Mouse (Mus musculus) megakaryocyte, adult 5-6 weeks (primary cell): Measurements from ENCODE around the gene Rps12-ps3. TPM values are rescaled to one million over a fixed set of nuclear protein-coding genes. Genes with fewer than 3 reads are reported as not detected.

Experiments used
- ATAC-seq: 2 replicates; pipeline ENCODE4 v1.8.0; 2016; ENCODE audit warnings: mild to moderate bottlenecking, inconsistent platforms; ENCODE audit not compliant: poor library complexity, severe bottlenecking
- total RNA-seq, 2 experiments: library from RNA; stranded (forward) in 1 of 2; stranded (reverse) in 1 of 2; fragments of 153-499, 151-499 nt in 1 of 2; fragments of 221-1000, 200-1000 nt in 1 of 2; gene quantifications; 2 replicates each; pipeline versions ENCODE4 v1.2.3 to v1.2.4; 2015 to 2017

The Rps12-ps3 gene
- total RNA-seq (2015) (585 and 699 TPM in 2 replicates), total RNA-seq (2017) (550 and 766 TPM in 2 replicates)

GRCm38 (mm10) chr19:59321990-59322389 is at the start of gene Rps12-ps3:
Rps12-ps3 (plus strand) TSS chr19:59322290.
- no peak for ATAC-seq

DNA sequence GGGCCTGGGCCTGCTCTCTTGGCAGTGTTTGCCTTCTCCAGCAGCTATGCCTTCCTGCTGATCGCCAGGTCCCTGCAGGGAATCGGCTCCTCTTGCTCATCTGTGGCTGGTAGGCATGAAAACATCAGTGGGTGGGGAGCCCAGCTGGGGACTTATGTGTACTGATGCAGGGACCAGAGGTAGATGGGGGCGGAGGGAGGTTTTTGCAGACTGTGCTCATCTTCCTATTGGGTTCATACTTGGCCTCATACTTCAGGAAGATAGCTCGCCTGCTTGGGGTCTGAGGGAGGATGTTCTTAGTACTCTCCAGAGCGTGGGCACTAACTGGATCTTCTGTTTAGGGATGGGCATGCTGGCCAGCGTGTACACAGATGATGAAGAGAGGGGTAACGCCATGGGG is 48.9 kb upstream of the Rps12-ps3 start:
- no peak for ATAC-seq

DNA sequence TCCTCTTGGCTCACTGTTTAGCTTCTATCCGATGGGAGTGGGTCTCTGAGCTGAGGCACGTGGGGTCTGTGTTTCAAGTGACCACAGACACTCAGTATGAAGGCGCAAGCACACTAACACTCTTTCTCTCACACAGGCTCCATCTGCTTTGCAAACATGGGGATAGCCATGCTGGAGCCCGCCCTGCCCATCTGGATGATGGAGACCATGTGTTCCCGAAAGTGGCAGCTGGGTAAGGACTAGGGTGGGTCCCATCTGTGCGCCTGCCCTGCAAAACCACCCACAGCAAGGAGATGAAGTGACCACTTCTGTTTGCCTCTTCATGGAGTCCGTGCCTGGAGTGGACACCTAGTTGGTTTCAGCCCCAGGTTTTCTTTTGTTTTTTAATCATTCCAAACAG is 45.7 kb upstream of the Rps12-ps3 start:
- no peak for ATAC-seq

DNA sequence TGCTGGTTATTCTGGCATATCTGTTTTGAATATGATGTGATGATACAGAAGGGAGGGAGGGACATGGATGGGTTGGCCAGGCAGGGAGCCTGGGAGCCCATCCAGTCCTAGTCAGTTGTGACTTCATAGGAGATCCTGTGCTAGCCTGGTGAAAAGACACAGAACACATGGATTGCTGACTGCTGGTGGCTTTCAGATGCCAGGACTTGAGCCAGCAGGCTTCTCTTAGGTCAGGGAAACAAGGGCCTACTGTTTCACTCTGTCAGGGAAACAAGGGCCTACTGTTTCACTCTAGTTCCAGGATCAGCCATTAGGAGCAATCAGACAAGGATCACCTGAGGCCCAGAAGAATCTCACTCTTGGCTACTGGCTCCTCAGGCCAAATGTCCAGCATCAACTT is 41.2 kb upstream of the Rps12-ps3 start:
- no peak for ATAC-seq

GRCm38 (mm10) chr19:59282001-59282400 is 40.1 kb upstream of the Rps12-ps3 start:
- no peak for ATAC-seq

- no peak for ATAC-seq
Measured at GRCm38 (mm10) chr19:59289042-59289441, 33.0 kb upstream of the Rps12-ps3 start.

- ATAC-seq = no peak
Measured at GRCm38 (mm10) chr19:59289811-59290210, 32.3 kb upstream of the Rps12-ps3 start.

GRCm38 (mm10) chr19:59292183-59292839 is 29.8 kb upstream of the Rps12-ps3 start:
- ATAC-seq = no peak

- ATAC-seq = no peak
Measured at GRCm38 (mm10) chr19:59315308-59315707, 6.8 kb upstream of the Rps12-ps3 start.

GRCm38 (mm10) chr19:59316571-59316970 is 5.5 kb upstream of the Rps12-ps3 start:
- no peak for ATAC-seq

GRCm38 (mm10) chr19:59330816-59331225 is 8.7 kb downstream of the Rps12-ps3 start:
- no peak for ATAC-seq

DNA sequence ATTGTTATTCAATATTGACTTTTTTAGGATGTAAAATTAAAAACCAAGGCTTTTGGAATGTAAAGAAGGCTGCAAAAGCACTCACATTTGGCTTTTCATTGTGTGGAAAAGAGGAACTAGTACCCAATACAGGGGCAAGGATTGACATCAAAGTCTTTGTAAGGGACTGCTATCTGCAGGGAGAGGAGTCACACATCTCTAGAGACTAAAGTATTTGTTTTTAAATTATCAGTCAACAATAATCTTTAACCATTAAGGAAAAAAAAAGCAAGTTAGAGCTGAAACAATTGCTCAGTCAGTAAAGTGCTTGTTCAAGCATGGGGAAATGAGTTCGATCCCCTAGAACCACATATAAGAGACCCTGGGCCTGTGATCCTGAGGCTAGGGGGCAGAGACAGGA is 14.6 kb downstream of the Rps12-ps3 start:
- ATAC-seq = no peak

DNA sequence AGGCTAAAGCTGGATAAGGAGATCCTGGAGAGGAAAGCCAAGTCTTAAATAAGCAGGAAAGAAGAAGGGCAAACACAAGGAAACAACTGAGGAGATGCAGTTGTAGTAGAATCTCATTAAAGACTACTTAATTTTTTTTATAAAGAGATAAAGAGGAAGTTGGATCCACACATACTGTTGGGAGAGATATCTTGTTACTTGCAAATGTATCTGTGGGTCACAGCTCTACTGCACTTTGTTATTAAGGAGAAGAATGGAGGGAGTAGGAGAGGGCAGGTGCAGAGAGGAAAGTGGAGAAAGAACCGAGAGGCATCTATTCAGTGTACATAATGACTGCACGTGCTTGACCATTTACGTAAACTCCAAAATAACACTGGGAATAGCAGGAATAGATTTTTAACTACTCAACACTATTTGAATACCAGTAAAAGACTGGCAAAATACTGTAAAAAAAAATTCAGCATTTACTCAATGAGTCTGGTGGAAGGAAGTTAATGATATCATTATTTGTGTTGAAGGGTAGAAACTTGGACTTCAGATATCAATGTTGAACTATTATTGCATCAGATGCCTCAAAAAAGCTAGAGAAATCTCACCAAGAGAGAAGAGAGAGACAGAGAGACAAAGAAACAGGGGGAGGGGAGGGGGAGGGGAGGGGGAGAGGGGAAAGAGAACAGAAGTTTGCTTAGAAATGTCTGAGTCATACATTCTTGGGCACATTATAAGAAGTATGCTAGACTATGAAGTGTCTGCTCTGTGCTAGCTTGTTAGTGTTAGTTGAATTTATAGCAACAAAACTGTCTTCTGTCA is 16.0 kb downstream of the Rps12-ps3 start:
- ATAC-seq = no peak

- ATAC-seq = no peak
Measured at GRCm38 (mm10) chr19:59339908-59340307, 17.8 kb downstream of the Rps12-ps3 start.

DNA sequence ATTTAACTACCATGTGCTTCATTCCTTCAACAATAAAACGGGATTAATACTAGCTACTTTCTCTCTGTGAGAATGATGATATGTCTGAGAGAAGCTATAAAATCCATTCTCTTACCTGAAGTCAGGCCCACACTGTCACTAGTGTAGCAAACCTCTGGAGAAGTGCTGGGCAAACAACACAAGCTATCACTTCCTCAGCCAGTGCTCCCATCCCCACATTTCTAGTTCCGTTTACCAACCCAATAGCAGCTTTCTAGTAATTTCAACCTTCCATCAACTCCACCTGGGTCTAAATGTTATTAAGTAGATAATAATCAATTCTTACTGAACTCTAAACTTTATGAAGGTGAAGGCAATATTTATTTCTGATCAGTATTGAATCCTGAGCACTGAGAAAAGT is 20.9 kb downstream of the Rps12-ps3 start:
- ATAC-seq = 0 out of 2 replicates have a peak, but pooled peaks have one; percentile 14

GRCm38 (mm10) chr19:59344304-59344711 is 22.2 kb downstream of the Rps12-ps3 start:
- ATAC-seq = peak; percentile 74

GRCm38 (mm10) chr19:59345081-59345657 is 23.1 kb downstream of the Rps12-ps3 start:
- ATAC-seq = peak; percentile 49

DNA sequence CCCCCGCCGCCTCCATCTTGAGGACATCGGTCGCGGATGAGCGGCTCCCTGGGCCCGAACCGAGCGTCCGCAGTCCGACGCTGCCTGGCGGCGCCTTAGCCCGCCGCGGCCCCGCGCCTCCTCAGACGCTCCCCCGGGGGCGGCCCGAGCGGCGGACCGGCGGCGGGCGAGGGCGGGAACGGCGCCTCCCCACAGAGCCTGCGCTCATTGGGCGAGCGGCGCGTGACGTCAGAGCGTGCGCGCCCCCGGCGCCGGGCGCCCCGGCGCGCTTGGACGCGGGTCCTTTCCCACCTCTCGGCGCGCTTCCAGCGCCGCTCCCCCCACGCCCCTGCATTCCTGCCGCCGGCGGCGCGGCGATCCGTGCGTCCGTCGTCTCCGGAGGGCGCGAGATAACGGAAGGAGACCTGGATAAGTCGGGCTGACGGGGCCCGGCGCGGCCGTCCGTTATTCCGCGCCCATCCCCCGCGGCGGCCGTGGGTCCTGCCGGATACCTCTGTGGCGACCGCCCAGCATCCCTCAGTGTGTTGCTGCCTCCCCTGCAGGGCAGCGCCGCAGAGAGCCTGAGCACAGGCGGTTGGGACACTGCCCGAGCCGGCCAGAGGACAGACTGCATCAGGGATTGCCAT is 23.7 kb downstream of the Rps12-ps3 start, which contains the start of gene Pdzd8:
Gene Pdzd8 (minus strand): TSS at position 123 of the 626 bp plus-strand sequence.
- ATAC-seq = peak; percentile 57

- ATAC-seq = no peak
Measured at GRCm38 (mm10) chr19:59346325-59346724, 24.2 kb downstream of the Rps12-ps3 start.

- ATAC-seq = no peak
Measured at GRCm38 (mm10) chr19:59349329-59349960, 27.4 kb downstream of the Rps12-ps3 start.
